8 mouse cellular contexts compared by ENCODE assay signal in genomic region chr13:63567677-63568293, GRCm38 (mm10). TPM values are rescaled to one million over a fixed set of nuclear protein-coding genes. Genes with fewer than 3 reads are reported as not detected.
A peak's percentile ranks its signal among the peaks of the same experiment; 100 is the strongest.
DNase-seq lines count a peak whose midpoint lies in the region; ATAC-seq and TF ChIP-seq lines count a peak whose summit lies in the region.

No protein-coding gene starts in this region.

- peaks cover 56% of the 10 kb centered on the region for H3K4me1 ChIP-seq in embryonic facial prominence, embryonic 10.5 days
- no peaks in the 10 kb centered on the region for H3K4me1 ChIP-seq in intestine, postnatal 0 days (replicated peaks; ENCODE audit: control insufficient read depth, insufficient read depth, low read length)
- H3K4me1 ChIP-seq in midbrain, embryonic 10.5 days: peaks cover 66% of the 10 kb centered on the region

- H3K4me2 ChIP-seq in intestine, postnatal 0 days (replicated peaks; ENCODE audit: low read depth): peak overlapping the region; percentile 97

- H3K36me3 ChIP-seq in embryonic facial prominence, embryonic 10.5 days (replicated peaks): peaks cover 25% of the 10 kb centered on the region
- no peaks in the 10 kb centered on the region for H3K36me3 ChIP-seq in intestine, postnatal 0 days (ENCODE audit: control insufficient read depth, insufficient read depth)
- peaks cover 16% of the 10 kb centered on the region for H3K36me3 ChIP-seq in midbrain, embryonic 10.5 days

- TF ChIP-seq CTCF in intestine, postnatal 0 days (IDR thresholded peaks at IDR 0.05; ENCODE audit: low read depth): peak; percentile 36

- intact Hi-C loops in left cerebral cortex, postnatal 36 days (cut with DNase I): loop anchor here (10.0 kb wide), 1 partner anchor 587 kb away; the partner anchor contains the start of gene Zfp367

- H3K9me3 ChIP-seq in embryonic facial prominence, embryonic 10.5 days: no peaks in the 10 kb centered on the region
- H3K9me3 ChIP-seq in intestine, postnatal 0 days (ENCODE audit: control insufficient read depth): no peaks in the 10 kb centered on the region
- H3K9me3 ChIP-seq in midbrain, embryonic 10.5 days (replicated peaks): no peaks in the 10 kb centered on the region

- H3K27me3 ChIP-seq in embryonic facial prominence, embryonic 10.5 days (replicated peaks; ENCODE audit: low read depth, poor library complexity, severe bottlenecking): peaks cover 41% of the 10 kb centered on the region
- peaks cover 10% of the 10 kb centered on the region; the same call in 1 of the 2 replicates for H3K27me3 ChIP-seq in intestine, postnatal 0 days (replicated peaks; ENCODE audit: control insufficient read depth, insufficient read depth, low read length)
- H3K27me3 ChIP-seq in midbrain, embryonic 10.5 days (ENCODE audit: low read depth, poor library complexity, severe bottlenecking): peaks cover 43% of the 10 kb centered on the region

- DNase-seq in adrenal gland, postnatal 10 days: peak; percentile 96
- DNase-seq in embryonic facial prominence, embryonic 10.5 days (ENCODE audit: low spot score): peak; percentile 99
- DNase-seq in left cerebral cortex, postnatal 36 days (ENCODE audit: low spot score in 2 of 2): peak; percentile 96 to 97
- DNase-seq in midbrain, embryonic 10.5 days (ENCODE audit: low spot score): peak; percentile 98
- DNase-seq in right cerebral cortex, postnatal 36 days (ENCODE audit: low spot score in 2 of 2): peak; percentile 92 to 93
- DNase-seq in urinary bladder, postnatal 4 days (ENCODE audit: low spot score in 2 of 2): peak; percentile 92 to 96

- WGBS in embryonic facial prominence, embryonic 10.5 days: under 1% methylated on average over 62 of the region's 62 CpGs
- under 1% methylated on average over 62 of the region's 62 CpGs for WGBS in intestine, postnatal 0 days
- WGBS in midbrain, embryonic 10.5 days: under 1% methylated on average over 62 of the region's 62 CpGs

- peak overlapping the region; percentile 99 for H3K27ac ChIP-seq in embryonic facial prominence, embryonic 10.5 days (replicated peaks)
- H3K27ac ChIP-seq in intestine, postnatal 0 days (ENCODE audit: low read depth, low read length): peak overlapping the region; percentile 61
- H3K27ac ChIP-seq in midbrain, embryonic 10.5 days (replicated peaks): peak overlapping the region; percentile 99

- ATAC-seq in granulocyte monocyte progenitor cell, adult 5-6 weeks (replicated peaks; ENCODE audit: poor library complexity, severe bottlenecking): peak; percentile 65
- peak; percentile 90 for ATAC-seq in intestine, postnatal 0 days

- peak overlapping the region; percentile 93 for H3K4me3 ChIP-seq in embryonic facial prominence, embryonic 10.5 days
- H3K4me3 ChIP-seq in intestine, postnatal 0 days (ENCODE audit: low read depth, low read length): peak overlapping the region; percentile 86
- H3K4me3 ChIP-seq in midbrain, embryonic 10.5 days: peak overlapping the region; percentile 100

- peak overlapping the region; percentile 4; the same call in 1 of the 2 replicates for H3K9ac ChIP-seq in intestine, postnatal 0 days (ENCODE audit: low read depth, low read length)

RNA-seq across cellular contexts. Expression of gene Ptch1, which starts 5.6 kb away (rescaled TPM):
- 10 to 100 TPM; 38.7 to 55.2 TPM for total RNA-seq in adrenal gland, postnatal 10 days (2021)
- 33.0 and 33.5 TPM in 2 replicates for polyA plus RNA-seq in embryonic facial prominence, embryonic 10.5 days (2016; fragmentation: Nextera tagmentation; extraction: Ambion mirVana)
- total RNA-seq in granulocyte monocyte progenitor cell, adult 5-6 weeks (2014; fragmentation: Nextera tagmentation): 9.1 and 14.0 TPM in 2 replicates
- total RNA-seq in granulocyte monocyte progenitor cell, adult 5-6 weeks (2017): 6.6 and 7.7 TPM in 2 replicates
- 11.0 and 11.9 TPM in 2 replicates for polyA plus RNA-seq in intestine, postnatal 0 days (2015; fragmentation: Nextera tagmentation; extraction: Ambion mirVana)
- total RNA-seq in left cerebral cortex, postnatal 36 days (2021): 10 to 100 TPM; 40.5 to 51.6 TPM
- polyA plus RNA-seq in midbrain, embryonic 10.5 days (2016; fragmentation: Nextera tagmentation; extraction: Ambion mirVana): 30.9 and 31.6 TPM in 2 replicates

Comparison
In these comparisons a context has a peak if more than half of its experiments do, and no peak if none do; other contexts are left out.
1. Peak in every context shown above with its lines: DNase-seq, ATAC-seq, H3K4me3 ChIP-seq and H3K27ac ChIP-seq.